Mouse (Mus musculus): ENCODE measurements at regions not wholly inside any gene's neighbourhood (a gene's known extent, or its start where the extent isn't known, plus 50 kb on each side); places are given as distances from the start of the nearest gene placed in this dataset.

GRCm38 (mm10) chr3:4336441-4336840, 1414.2 kb upstream of the Gm8797 start:
- TF ChIP-seq CTCF (IDR thresholded peaks at IDR 0.05; ENCODE audit: borderline replicate concordance, extremely low read depth, insufficient read depth, insufficient read length) (no peak), POLR2A (IDR thresholded peaks at IDR 0.05; ENCODE audit: borderline replicate concordance, extremely low read depth, insufficient read depth, insufficient read length, poor library complexity, severe bottlenecking) (no peak)

All from brain, embryonic 14.5 days (tissue).